Mouse (Mus musculus) naive thymus-derived CD4-positive, alpha-beta T cell, adult 2 months (primary cell): Measurements from ENCODE around the gene Idh1.

ENCODE experiments used
- DNase-seq: peaks from one replicate; pipeline ENCODE4 v3.0.0-alpha.2; 2011; ENCODE audit warnings: low read depth

The Idh1 gene

DNA sequence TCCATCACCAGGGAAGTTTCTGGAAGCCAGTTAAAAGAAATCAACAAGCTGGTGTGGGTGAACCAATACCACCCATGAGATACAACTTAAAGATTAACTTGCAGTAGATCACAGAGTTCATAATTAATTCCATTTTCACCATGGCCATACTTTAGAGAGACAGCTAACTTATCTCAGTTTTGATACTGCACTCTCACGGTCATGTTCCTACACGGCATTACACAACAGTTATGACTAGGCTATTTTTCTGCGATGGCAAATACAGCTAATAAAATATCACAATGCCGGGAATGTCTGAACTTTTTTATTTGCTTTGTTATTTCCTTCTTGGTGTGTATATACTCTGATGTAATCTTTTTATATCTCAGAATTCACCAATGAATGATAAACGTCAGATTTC lies 9.4 kb downstream of the Idh1 start:
- DNase-seq, result no peak

DNA sequence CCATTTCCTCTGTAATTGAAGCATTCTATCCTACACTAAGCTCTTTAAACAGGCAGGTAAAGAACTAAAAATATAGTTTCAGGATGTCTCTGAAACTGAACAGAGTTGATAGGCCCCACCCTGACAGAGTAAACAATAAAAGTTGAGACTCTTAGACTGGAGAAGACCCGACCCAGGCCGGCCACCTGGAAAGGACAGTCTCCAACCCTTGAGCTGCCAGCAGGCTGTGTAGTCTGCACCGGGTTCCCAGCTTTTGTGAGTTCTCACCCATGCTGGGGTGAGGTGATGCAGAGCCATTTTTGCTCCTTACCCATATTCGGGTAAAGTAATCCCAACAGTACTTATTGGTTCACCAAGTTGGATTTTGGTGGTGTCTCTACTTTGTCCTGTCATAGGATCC lies 10.1 kb downstream of the Idh1 start:
- no peak for DNase-seq

DNA sequence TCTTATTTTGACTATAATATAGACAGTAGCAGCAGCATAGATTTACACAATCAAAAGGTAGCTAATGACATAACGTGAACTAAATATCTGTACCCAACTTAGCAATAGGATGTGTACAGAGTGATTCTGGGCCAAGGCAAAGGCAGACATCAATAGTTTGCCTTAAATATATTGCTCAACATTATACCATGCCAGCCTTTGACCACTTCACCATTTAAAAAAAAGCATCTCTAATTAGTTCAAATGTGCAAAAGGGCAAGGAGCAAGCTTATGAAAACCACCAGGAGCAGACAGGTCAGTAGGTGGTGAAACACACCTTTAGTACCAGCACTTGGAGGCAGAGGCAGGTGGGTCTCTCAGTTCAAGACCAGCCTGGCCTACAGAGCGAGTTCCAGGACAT lies 12.6 kb downstream of the Idh1 start:
- no peak for DNase-seq

DNA sequence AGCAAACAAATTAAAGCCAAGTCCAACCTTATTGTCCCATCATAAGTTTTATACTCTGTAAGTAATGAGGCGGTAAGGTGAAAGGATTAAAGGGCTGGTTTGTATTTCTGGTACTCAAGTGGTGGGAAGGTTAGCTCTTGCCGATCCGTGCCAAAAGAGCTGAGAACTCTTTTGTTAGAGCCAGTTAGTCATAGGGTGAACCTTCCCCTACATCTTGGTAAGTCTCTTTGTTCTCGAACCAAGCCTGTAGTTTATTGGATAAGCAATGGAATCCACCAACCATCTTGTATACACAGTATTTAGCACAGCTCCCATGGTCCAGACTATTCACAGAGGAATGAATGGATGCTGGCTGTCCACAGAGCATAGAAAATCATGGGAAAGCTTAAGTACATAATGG lies 14.7 kb downstream of the Idh1 start:
- DNase-seq, result no peak

DNA sequence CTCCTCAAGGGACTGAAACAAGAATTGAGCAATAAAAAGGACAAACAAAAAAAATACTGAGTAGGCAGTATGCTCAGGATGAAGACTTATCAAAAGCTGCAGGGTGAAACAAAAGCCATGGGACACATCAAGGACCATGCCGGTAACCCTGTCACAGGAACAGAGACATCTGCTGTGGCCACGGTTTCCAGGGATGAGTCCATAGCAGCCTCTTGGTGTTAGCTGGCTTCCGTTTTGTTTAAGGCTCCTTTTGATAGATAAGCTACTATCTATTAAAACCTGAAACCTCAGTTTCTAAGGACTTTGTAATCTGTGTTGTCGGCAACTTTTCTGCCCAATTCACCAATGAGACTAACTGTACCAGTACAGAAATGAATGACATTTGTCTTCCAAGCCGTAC lies 16.4 kb downstream of the Idh1 start:
- DNase-seq, result no peak

DNA sequence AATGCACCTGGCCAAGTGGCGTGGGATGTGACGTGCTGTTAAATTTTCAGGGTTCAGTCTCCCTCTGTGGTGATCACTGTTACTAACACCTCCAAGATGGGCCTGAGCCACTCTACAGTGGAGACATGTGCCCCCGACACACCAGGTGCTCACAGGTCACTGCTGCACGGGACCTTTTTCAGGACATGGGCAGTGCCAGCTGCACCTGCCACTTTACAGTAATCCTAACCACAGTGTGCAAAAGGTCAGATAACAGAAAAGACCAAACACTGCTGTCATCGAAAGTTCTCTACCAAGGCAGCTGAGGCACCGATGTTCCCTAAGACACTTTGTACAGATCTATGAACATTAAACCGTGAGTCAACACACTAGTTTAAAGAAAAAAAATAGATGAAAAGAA lies 16.8 kb downstream of the Idh1 start:
- no peak for DNase-seq

DNA sequence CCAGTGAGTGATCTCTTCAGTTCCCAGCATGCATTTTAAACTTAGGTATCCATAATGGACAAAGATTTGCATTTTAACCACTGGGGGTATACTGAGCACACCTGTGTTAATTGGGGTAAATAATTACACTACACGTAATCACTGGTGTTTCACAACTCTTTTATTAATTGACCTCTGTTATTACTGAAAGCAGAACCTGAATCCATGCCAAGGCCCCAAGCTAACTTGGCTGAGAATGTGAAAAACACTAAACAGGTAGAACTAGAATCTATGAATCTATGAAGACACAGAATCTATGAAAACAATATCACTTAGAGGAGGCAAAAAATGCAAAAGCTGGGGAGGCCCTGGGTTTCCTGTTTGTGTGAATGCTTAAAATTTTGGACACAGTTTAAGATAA lies 18.8 kb downstream of the Idh1 start:
- DNase-seq, result no peak

DNA sequence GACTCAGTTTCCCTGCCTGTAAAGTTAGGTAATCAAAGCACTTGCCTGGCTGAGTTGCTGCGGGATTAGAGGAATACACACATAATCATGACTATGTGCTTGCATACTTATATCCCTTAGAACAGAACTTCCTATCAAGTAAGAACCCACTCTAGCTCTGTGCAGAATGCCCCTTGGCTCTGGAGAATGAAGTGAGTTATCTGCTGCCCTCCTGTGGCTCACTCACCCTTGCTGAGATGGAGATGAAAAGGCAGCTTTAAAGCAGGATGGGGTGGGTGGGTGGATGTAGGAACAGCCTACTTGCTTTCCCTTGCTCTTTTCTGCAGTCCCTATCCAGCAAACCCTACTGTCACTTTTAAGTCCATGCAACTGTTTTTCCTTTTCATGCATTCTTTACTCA lies 24.1 kb downstream of the Idh1 start:
- DNase-seq, result no peak

DNA sequence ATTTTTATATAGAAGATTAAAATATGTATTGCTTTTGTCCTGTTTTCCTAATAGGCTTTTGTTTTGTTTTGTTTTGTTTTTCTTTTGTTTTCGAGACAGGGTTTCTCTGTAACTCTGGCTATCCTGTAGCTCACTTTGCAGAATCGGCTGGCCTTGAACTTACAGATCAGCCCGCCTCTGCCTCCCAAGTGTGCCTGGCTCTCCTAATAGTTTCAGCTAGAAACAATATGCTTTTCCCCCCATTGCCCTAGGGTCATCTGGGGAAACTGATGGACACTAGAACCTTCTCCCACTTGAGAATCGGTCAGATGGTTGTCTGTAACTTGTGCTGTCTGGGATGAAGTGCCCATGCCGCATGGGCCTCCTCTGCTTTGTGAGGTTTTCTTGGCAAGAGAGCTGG lies 30.2 kb downstream of the Idh1 start:
- no peak for DNase-seq

DNA sequence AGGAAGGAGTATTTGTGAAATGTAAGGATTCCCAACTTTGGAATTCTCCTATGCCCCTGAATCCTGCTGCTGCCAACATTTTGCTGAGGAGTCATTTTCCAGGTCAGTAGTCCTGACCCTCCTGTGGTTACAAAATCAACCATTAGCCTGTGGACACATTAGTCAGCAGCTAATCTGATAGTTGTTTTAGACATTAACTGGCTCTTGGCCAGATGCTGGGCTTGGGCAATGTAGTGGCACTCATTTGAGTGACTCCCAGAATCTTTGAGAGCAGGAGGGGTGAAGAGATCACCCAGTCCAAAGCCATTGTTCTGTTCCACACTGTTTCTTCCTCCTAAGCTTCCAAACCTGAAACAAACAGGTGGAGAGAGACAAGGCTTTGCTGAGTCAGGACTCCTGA lies 31.5 kb downstream of the Idh1 start:
- DNase-seq, result no peak

DNA sequence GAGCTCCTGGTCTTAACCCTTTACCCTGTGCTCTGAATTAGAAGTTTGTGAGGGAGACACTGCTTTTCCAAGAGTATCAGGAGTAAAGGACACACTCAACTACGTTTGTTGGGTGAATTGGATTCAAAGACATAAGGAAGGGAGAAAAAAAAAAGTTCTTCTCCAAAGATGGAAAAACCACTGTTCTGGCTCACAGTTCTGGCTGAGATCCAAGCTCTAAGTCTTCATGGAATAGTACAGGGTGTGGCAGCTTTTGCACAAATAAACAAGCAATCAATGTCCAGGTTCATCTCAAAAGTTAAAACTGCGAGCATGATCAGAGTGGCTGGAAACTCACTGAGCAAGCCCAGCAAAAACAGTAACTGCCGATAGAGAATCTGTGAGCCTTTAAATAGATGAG lies 38.3 kb downstream of the Idh1 start:
- DNase-seq, result no peak

DNA sequence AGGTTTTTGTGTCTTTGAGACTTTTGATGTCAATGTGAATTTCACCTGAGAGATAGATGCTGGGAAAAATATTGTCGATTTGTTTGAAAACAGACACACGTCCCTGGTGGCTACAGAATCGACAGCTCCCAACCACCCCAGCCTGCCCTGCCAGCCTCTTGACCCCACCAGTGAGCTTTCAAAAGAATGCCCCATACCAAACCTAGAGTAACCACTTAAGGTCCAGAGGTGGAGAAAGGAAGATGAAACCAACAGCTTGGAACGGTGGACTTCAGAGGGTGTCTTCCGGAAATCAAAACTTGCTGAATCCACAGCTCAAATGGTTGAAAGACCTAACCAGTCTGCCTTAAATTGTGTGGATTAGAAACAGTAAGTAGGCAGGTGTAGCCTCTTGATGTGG lies 39.0 kb downstream of the Idh1 start:
- no peak for DNase-seq

DNA sequence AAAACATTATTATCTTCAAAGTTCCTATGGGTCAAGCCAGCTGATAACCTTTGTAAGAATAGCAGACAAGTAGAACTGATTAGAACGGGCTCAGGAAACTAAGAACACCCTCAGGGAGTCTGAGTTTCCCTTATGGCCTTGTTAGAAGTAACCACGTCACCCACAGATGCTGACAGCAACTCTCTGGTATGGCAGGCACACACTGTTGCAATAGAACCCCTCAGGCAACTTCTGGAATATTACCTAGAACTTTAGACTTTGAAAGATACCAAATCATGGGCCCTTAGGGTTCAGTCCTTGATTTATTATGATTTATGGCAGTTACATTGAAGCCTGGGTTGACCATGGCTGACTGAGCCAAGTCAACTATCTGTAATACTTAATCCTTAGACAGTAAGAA lies 39.7 kb downstream of the Idh1 start:
- DNase-seq, result no peak

DNA sequence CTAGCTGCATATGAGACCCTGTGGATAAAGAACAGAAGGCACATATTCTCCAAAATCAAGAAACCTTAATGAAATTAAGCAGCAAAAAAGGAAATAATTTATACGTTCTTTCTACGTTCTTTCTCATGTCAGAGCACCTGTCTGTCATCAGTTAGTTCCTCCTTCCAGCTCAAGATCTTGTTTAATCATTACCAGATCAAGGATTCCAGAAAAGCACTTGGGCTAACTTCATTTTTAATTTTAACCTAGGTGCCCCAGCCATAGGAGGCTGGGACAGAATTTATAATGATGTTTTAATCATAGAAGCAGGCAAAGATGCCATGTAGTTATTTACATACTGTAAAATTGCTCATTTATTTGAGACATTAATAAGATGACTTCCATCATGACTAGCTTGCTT lies 41.5 kb downstream of the Idh1 start:
- no peak for DNase-seq

DNA sequence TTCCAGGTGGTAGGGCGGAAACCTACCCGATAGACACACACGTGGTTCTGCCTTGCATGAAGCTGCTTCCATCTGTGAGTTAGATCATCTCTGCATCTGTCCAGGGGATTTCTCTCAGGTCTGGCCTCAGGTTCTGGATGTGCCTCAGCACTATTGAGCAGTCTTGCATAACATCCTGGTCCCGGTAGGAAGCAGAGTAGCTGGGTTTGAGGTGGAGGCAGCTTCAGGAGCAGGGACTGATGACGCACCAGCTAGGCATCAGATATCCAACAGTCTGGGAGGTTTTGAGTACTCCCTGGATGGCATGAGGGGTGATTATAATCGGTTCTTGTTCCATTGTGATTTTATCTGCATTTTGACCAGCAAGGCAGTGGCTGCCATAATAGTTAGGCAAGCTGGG lies 48.7 kb downstream of the Idh1 start:
- no peak for DNase-seq

DNA sequence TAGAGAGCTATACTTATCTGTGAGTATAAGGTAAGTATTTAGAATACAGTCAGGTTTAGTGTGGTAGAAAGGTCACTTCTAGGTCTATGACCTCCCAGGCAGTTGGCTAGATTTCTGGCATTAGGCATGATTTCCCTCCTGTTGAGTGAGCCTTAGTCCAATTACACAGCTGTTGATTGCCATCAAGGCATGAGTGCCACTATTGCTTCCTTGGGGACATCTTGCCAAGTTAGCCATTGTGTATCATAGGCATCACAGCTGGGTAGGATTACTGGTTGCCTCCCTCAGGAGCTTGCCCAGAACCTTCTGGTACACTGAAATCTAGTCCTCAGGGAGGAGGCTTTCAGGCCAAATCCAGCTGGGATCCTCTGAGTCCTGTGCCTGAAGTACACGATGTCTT lies 53.5 kb downstream of the Idh1 start:
- DNase-seq, result no peak

DNA sequence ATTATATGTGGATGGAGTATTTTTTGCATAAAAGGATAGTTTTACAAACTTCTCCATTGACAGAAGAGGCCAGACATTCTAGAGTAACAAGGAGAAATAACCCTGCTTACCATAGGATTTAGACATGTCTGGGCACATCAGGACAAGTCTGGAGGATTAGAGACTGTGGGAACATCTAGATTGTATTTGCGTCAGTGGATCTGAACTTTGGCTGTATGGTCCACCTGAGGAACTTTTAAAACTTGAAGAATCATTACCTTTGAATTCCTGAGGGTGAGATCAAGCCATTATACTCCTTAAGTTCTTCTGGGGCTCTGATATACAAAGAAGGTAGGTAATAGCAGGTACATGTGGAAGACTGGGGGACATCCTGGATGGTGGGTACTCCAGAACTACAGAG lies 54.6 kb downstream of the Idh1 start:
- DNase-seq, result no peak

DNA sequence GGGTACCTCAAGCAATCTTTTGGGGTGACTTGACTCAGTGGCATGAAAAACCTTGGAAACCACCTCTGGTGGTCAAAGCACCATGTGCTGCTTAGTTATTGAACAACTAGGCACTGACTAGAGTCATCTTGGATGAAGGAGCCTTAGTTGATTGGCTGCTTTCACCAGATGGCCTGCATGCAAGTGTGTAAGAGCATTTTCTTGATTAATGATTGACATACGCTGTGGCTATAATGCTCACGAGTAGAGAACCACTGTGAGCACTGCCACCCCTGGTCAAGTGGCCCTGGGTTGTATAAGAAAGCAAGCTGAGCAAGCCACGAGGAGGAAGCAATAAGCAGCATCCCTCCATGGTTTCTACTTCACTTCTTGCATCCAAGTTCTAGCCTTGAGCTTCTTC lies 56.1 kb downstream of the Idh1 start:
- no peak for DNase-seq

DNA sequence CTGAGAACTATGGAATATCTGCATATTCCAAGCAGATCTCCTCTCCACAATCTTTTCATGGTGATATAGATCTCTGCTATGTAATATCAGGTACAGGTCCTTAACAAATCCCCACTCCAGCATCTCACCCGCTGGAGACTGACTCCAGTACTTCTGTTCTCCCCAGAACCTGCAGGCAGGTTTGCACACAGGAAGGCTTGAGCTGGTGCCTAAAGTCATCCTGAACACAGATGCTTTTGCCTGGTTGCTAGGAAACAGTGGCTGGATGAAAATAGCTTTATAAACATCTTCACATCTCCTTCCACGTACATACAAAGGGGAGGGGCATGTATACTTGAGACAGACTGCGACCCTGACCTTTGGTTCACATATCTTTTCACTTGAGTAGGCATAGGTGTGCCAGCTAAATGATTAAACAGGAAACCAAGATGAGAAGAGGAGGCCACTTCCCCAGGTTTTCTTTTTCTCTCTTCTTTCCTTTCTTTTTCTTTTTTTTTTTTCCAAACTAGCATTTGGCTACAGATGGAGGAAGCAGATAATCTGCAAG lies 56.6 kb downstream of the Idh1 start:
- no peak for DNase-seq

DNA sequence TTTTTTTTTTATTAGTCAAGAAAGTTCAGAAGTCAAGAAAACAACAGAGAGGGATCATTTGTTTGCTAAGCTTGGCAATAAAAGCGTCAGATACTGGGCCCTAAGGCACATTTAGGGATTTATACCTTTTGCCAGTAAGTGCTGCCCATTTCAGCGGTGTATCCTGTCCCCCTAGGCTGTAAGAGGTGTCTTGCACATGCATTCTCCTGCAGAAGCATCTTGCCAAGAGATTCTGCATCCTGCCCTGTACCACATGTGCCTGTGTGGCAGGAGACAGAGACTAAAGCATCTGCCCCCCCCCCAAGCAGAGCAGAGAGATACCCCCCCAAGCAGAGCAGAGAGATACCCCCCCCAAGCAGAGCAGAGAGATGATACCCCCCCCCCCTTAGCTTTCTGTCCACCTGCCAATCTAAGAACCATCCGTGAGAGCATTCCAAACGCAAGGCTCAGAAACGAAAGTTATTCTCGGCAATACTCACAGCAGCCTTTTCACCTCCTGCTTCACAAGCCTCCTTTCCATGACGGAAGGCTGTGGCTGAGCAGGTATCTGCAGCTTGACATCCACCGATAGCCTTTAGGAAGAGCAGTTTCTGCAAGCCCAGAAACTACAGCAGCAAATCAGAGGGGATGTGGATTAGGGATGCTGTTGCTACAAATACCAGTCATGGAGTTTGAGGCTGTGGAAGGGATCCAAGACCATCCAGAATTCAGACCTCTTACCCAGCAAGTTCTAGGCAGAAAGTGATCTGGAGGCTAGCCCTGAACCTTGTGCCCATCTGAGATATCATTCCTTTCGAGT lies 63.5 kb downstream of the Idh1 start, which contains the start of gene D630023F18Rik:
TSS of gene D630023F18Rik (minus strand) at position 641 of the 799 bp plus-strand sequence.
- DNase-seq, result no peak

DNA sequence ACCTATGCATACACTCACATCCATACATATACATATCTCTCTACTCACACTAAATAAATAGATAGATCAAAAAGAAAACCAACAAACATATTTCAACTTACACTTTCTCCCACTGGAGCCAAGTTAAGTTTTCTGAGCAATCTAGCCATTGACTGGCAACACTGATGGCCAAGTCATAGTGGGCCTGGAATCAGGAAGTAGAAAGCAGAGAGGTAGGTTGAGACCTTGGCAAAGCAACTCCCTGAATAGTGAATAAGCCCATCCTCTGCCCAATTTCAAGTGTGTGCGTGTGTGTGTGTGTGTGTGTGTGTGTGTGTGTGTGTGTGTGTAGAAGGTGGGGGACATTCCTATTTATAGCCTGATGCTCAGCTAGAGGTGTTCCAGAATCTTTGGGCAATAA lies 66.9 kb downstream of the Idh1 start, which contains the start of gene Gm28845:
TSS of gene Gm28845 (minus strand) at position 121 of the 400 bp plus-strand sequence.
- no peak for DNase-seq

DNA sequence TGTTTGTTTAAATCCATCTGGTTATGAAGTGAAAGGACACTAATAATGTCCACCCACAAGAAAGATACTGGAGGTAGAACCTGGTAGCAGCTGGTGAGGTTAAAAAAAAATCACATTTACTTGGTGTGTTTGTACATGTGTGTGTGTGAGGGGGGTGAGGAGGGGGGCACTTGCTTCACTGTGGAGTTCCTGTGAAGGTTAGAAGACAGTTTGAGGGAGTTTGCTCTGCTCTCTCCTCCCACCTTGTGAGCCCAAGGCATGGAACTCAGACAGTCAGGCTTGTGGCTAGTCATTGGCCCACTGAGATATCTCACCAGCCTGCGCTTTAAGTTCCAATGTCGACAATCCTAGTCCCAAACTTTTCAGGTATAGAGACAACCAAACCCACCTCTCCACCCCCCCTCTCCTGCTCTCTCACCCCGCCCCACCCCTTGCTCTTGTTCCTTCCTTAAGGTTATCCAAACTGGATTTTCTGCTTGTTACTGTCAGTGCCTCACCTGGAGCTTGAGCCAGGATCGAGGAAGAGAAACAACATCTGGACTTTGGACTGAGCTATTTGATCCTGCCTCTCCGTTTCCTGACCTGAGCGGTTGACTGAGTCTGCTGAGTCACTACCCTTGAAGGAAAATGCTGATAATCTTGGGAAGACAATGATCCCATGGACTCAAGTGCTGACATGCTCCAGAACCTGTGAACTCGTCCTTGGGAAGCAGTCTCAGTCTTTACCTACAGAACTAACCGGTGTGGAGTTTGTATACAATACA lies 68.0 kb downstream of the Idh1 start:
- DNase-seq, result no peak

DNA sequence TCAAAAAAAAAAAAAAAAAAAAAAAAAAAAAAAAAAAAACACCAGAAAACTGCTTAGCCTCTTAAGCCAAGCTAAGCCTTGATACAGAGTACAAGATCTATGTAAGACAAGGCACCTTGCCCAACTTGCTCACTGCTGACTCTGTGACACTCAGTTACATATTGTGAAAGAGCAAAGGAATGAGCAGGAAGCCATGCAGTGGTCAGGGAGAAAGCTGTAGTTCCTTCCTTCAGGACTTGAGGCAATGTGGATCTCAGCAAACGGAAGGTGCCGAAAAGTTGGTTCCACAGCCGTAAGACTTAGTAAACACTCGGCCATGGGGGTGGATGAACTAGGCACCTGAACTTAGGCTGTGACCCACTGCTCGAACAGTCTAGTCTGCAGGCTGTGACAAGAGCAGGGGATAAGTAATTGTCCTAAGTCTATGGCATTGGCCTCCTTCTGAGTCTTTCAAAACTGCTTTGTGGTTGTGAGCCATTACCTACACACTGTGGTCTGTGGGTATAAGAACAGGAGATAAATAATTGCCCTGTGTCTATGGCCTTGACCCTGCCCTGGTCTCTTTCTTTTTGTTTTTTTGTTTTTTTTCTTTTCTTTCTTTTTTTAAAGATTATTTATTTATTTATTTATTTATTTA lies 72.6 kb downstream of the Idh1 start:
- DNase-seq, result no peak
